Mouse (Mus musculus) forebrain, embryonic 14.5 days (tissue): ENCODE results near the gene Ap1s2. TPM values are rescaled to one million over a fixed set of nuclear protein-coding genes. Genes with fewer than 3 reads are reported as not detected.

Experiments
- polyA plus RNA-seq: library from polyadenylated mRNA; unstranded; fragments of >200 nt; fragmentation: Nextera tagmentation; extraction: Ambion mirVana; gene quantifications from 2 replicates; pipeline ENCODE4 v1.2.1, GENCODE M21; 2014

The Ap1s2 gene
- polyA plus RNA-seq, 1 experiment from 2014 or later, result 113 TPM

Other genes with a start within 250 kb of the Ap1s2 start
- 2.7 and 3.2 TPM in 2 replicates for gene Rnf138rt1, start 147.7 kb upstream of the Ap1s2 start, polyA plus RNA-seq
- gene Zrsr2, start 49.6 kb downstream of the Ap1s2 start, polyA plus RNA-seq, result 42.3 and 43.8 TPM in 2 replicates
- 0.22 and 0.34 TPM in 2 replicates for gene Car5b, start 119.0 kb downstream of the Ap1s2 start, polyA plus RNA-seq
- 25.4 and 27.7 TPM in 2 replicates for gene Siah1b, start 167.5 kb downstream of the Ap1s2 start, polyA plus RNA-seq
- 0.14 and 0.28 TPM in 2 replicates for gene Cltrn, start 179.8 kb downstream of the Ap1s2 start, polyA plus RNA-seq
- gene Ace2, start 230.3 kb downstream of the Ap1s2 start, polyA plus RNA-seq, result 0.16 TPM in 1 of 2 replicates, not detected in the other